Mouse (Mus musculus) T-helper 17 cell (primary cell): ENCODE measurements around the gene Gmfb.

Experiments used
- in situ Hi-C, 2 experiments: fragments of 300-600 bp; cut with MboI, MseI; formaldehyde crosslinking; loops; 1 replicate in 1 of 2; 2 replicates in 1 of 2; pipeline ENCODE4 v1.15.1; 2025; ENCODE audit warnings: high pct_unique_total_duplicates in 2 of 2

The Gmfb gene

DNA sequence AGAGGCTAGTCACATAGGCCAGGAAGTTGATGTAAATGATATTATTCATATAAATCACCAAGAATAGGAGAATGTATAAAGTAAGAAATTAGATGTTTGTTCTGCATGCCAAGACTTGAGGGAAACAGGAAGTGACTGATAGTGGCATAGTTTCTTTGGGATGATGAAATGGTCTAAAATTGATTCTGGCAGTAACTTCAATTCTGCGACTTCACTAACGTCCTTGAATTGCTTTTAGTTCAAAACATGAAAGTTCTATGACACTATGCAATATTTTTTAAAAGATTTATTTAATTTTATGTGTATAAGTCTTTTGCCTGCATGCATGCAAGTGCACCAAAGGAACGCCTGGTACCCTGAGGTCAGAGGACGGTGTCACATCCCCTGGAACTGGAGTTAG, 18.8 kb downstream of the Gmfb start:
- in situ Hi-C loops = no loop called here

DNA sequence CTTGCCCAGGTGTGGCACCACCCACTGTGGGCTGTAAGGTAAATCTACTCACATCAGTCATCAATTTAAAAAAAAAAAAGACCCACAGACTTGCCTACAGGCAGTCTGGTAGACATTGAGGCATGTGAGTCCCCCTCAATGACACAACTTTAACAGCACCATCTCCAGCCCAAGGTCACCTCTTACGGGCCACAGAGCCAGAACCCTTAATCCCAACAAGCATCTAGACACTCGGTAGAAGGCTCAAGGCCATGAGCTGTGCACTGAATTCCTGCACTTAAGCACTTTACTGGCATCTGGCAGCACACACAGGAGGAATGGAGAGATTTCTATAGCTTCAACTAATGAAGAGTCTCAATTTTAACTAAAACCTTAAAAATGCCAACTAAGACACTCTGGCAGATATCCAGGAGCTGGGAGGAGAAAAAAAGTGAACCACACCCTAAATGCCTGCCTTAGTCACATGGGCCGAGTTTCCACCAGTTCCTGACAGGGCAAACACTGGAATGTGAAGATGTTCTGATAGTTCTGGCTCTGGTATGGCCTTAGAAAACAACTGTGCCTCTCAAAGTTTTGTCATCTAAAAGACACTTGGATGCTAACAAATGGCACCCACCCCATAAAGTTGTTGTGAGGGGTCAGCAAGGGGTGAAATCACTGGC, 21.2 kb downstream of the Gmfb start:
- in situ Hi-C loops = no loop called here

DNA sequence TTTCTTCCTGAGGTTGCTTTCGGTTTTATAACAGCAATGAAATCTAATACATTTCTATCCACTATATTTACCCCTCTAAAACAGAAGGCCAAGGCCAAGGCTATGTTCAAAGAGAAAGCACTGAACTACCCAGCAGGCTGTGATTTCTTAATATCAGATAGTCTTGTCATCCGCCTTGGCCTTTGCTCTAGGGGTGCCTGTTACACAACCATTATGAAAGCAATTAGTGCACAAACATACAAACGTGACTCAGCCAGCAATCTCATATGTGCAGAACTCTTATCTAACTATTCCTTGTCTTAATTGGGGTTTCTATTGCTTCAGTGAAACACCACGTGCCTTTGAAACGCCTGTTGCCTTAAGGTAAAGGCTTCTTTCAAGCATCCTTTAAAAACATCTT, 27.9 kb downstream of the Gmfb start:
- in situ Hi-C loops = no loop called here

DNA sequence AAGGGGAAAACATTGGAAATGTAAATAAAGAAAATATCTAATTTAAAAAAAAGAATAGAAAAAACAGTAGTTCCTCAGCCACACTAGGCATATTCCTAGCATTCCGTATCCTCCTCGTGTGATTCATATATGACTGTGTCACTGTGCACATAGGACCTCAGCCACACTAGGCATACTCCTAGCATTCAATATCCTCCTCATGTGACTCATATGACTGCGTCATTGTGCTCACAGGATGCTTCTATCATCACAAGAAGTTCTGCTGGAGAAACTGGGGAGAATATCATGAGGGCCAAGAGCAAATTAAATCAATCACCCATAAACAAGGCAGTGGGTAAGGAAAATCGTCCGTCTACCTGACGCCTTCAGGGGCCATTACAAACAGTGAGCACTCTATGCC, 31.3 kb downstream of the Gmfb start:
- in situ Hi-C loops = no loop called here

DNA sequence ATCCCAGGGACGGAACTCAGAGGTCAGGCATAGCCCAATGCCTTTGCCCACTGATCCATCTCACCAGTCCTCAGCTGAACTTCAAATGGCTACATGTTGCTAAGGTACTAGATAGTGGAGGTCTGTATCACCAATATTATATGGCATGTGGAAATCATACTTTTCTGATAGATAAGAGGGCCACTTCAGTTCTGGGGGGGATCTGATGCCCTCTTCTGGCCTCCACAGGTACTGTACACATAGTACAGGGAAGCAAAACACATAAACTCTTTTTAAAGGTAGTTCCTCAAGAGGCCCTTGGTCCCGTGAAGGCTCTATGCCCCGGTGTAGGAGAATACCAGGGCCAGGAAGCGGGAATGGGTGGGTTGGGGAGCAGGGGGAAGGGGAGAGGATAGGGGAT, 31.7 kb downstream of the Gmfb start:
- in situ Hi-C loops = no loop called here

DNA sequence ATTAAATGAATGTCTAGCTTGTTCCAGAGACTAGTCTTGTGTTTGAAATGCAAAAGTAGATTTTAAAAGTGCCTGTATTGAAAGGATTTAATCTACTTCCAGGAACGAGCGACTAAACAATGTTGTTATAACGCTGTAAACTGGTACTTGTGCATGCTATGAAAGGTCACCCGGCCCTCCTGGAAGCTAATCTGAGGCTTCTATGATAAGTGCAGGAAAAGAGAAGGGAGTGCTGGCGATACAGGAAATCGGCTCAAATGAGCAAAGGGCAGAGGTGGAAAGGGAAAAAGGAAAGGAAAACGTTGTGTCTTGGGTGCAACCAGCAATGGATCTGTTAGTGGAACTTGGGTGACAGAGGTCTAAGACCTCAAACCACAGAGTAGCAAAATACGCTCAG, 33.5 kb downstream of the Gmfb start:
- in situ Hi-C loops = loop anchor here in 1 of 2 experiments (5.0 kb wide), 1 partner anchor 99 kb away; no protein-coding TSS in a partner anchor

DNA sequence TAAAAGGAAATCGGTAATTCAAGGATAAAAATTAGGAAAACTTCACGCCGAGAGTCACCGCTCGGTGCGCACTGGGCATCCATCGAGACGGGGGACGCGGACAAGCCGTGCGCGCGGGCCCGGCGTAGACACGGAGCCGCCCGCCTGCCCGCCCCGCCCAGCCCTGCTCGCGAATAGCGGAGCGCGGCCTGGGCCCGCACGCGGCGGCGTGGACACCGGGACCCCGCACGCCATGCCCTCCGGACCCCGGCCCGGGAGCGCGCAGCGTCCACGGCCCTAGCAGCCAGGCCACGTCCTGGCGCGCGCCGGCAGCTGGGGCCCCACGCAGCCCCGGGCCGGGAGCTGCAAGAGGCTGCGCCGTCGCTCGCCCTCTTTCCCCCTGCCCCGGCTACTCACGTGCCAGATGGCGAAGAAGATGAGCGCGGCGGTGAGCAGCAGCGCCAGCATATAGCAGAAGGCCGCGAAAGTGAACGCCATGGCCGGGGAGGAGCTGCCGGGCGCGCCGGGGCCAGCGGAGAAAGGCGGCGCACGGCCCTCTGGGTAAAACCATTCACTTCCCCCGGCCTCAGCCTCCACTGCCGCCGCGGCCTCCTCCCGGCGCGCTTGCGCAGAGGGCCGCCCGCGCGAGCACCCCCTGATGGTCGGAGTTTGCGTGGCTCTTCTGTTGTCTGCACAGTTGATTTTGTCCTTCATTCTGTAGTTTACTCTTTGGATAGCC, 34.1 kb downstream of the Gmfb start, which contains the start of gene Cnih1:
Gene Cnih1, minus strand, starts transcription at position 625 of the 718 bp plus-strand sequence.
- in situ Hi-C loops = loop anchor here in 1 of 2 experiments (5.0 kb wide), 1 partner anchor 99 kb away; no protein-coding TSS in a partner anchor

DNA sequence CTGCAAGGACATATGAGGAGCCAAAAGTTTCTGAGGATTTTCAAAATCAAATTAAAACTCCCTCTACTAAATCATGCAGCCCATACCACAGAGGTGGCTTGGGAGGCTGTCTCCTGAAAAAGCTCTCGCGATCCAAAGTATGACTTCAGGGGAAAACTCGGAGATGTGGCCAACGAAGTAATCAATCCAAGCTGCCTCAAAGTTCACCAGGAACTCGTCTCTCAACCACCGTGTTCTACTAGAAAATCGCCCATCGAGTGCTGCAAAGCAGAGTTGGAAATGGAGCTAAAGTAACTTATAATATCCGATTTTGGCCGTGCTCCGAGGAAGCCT, 34.6 kb downstream of the Gmfb start:
- in situ Hi-C loops = loop anchor here in 1 of 2 experiments (5.0 kb wide), 1 partner anchor 100 kb away; no protein-coding TSS in a partner anchor

DNA sequence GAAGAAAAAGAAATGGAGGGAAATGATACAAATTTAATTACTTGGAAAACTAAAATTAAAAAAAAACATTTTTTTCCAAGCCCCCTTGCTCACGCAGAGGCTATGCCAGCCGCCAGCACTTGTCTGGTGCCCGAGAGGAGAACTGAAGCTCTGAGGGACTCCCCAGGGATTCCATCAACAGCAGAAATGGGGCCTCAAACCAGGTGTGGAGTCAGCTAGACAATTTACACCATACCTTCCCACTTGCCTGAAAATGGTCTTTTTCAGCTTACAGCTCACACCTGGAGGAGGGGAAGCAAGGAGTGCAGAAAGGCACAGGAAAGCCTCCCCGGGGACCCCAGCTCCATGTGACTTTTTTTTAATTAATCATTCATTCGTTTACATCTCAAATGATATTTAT, 36.8 kb downstream of the Gmfb start:
- in situ Hi-C loops = loop anchor here in 1 of 2 experiments (5.0 kb wide), 1 partner anchor 102 kb away; no protein-coding TSS in a partner anchor

DNA sequence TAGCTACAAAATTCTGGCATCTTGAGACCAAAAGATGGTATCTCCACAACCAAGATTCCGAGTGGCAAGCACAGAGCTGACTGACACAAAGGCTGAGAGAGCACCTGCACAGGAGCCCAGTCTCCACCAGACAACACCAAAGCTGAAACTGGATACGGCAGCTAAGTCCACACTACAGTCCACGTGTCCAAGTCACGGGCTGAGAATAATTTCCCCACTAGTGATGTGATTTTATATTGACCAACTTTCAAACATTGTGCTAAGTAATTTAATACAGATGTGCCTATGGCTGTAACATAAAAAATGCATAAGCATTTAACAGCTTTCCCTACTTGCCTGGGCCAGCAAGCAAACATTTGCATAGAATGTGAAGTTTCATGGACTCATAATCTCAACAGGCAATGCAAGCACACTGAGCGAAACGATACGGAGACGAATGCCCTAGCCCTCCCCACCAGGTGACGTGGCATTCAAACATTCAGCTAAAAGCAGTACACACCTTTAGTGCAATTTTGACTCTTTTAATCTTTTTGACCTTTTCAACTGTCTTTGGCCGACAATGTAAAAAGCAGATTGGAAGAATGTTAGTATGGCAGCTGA, 38.6 kb downstream of the Gmfb start:
- in situ Hi-C loops = no loop called here

DNA sequence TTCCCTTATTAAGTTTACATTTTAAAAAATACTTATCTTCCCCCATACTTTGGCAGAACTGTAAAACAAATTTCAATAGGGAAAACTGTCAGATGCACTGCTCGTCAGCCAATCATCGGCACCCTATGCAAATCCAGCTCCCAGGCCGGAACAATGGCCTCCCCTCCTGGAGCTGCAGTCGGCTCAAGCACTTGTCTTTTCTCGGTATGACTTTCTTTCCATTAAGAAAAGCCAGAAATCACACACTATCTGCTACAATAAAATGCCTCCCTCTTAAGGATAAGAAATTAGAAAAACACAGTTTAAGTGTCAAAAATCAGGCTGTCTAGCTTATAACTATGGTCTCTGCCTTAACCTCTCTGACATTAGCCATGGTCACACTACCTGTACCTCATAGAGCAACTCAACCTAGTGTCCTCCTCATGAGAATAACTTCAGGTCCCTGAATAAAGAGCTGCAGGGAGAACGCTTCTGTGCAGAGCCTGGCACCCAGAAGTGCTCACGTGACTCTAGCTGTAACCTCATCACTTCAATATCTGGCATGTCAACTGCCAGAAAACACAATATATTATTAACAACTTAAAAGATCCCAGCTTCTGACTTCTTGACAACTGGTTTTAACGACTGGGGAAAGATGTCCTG, 39.7 kb downstream of the Gmfb start:
- in situ Hi-C loops = no loop called here

DNA sequence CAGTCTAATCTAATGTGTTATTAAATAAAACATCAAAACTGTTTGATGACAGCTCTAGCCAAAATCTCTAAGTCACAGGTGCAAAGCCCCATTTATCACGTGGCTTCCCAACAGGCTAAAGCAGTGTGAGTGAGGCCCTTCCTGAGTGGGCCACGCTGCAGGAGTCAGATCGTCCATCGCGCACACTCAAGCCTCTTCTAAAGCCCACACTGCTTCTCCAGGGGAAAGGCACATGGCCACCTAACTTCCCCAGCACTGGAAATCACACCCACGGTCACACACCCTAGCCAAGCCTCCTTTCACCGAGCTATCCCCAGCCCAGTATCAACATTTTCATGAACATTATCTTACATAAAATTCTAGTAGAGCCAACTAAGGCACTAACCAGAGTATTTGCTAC, 41.0 kb downstream of the Gmfb start:
- in situ Hi-C loops = no loop called here

DNA sequence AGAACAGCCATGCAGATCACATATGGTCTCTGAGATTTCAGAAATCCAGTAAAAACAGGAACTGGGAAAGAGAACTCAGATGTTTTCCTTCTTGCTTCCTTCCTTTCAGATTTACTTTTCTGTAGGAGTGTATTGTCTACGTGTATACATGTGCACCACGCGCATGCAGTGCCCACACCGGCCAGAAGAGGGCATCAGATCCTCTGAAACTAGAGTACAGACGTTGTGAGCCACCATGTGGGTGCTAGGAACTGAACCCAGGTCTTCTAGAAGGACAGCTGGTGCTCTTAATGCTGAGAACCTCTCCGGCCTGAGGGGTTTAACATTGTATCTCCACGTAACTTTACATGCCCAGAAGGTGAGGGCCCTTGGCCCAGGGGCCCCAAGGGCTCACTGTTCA, 42.8 kb downstream of the Gmfb start:
- in situ Hi-C loops = no loop called here

DNA sequence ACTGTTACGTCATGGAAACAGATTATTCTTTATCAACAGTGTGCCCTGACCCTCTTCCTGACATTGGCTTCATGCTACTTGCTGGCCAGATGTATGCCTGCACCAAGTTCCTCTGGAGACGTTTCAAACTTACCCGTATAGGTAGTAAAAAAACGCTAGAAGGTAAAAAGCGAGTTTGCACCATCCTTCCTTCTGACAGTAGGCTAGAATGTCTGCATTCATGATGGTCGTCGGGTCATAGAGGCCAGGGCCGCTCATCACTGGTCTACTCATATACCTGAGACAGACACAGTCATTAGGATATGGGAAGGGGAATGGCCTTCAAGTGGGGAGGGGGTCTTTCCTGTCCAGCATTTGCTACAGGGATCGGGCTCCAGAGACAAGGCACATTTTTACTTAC, 43.3 kb downstream of the Gmfb start:
- in situ Hi-C loops = no loop called here

DNA sequence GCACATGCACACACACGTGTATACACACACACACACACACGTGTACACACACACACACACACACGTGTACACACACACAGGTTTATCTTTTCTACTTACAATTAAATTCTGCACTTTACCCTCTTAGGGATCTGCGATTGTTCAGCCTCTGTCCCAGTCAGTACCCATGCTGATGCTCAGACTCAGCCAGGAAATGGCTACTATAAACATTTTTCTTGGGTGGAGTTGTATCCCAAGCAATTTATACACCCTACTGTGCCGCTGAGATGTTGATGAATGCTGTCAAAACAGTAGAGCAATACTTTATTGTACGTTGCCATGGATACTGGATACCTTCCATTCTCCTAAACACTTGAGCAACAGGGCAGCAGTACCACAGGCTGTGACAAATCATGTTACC, 52.0 kb downstream of the Gmfb start:
- in situ Hi-C loops = loop anchor here in 1 of 2 experiments (25.0 kb wide), 2 partner anchors 1433 to 1783 kb away; partner anchors contain the start of genes Psmc6 and Ptger2

DNA sequence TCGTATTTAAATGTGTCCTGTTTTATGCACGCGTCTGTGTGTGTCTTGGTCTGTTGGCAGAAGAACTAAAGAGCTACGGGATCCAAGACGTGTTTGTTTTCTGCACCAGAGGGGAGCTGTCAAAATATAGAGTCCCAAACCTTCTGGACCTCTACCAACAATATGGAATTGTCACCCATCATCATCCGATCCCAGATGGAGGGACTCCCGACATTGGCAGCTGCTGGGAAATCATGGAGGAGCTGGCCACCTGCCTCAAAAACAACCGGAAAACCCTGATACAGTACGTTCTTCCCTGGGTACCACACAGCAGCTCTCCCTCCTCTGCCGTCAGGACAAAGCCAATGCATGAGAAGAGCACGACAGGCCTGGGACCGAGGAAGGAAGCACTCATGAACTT, 54.9 kb downstream of the Gmfb start:
- in situ Hi-C loops = loop anchor here in 1 of 2 experiments (10.0 to 25.0 kb wide), 3 partner anchors 1430 to 1780 kb away; partner anchors contain the start of genes Psmc6, Ptger2 and Tmem260

DNA sequence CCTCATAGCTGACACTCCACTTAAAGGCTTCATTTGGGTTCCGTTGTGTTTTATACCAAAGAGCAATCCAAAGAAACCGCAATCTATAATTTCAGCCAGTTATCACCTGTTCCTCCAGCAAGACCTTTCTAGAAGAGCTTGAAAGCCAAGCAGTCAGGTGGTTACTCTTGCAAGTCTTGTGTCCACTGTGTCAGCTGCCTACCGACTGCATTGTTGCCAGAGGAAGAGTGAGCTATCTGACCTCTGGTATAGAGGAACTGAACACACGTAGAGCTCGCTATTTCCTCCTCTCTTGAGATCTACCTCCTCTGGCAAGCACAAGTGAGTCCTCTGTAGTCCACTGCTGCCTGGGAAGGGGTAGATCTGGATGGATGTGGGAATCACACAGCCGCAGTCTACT, 60.9 kb downstream of the Gmfb start:
- in situ Hi-C loops = loop anchor here in 1 of 2 experiments (10.0 to 25.0 kb wide), 3 partner anchors 1424 to 1774 kb away; partner anchors contain the start of genes Psmc6, Ptger2 and Tmem260

DNA sequence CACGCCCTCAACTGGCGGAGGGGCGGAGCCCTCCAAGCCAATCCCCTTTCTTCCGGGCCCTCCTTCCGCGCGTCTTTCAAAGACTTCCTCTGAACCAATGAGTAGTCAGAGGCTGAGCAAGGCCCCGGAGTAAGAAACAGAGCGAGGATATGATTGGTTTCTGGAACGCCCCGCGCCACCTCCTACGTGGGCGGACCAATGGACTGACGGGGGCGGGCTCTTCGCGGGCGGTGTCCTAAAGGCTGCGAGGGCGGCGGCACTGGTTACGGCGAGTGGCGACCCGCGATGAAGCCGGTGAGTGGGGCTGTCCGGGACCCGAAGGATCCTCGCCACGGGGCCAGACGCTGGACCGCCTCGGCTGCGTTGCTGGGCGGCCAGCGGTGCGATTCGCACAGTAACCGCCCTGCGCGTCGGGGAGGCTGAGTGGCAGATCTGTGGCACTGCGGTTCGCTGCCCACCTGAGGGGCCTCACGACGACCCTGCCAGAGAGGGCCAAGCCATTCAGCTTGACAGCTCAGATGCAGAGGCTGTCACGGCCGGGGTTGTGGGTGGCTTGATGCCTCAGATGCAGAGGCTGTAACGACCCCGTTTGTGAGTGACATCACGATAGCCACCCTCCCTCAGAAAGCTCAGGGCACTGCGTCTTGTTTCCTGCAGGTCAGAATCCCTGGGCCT, 61.5 kb downstream of the Gmfb start, which contains the start of gene Cdkn3:
Gene Cdkn3, plus strand, starts transcription at position 187 of the 675 bp plus-strand sequence.
- in situ Hi-C loops = loop anchor here in 1 of 2 experiments (10.0 to 25.0 kb wide), 3 partner anchors 1423 to 1773 kb away; partner anchors contain the start of genes Psmc6, Ptger2 and Tmem260

DNA sequence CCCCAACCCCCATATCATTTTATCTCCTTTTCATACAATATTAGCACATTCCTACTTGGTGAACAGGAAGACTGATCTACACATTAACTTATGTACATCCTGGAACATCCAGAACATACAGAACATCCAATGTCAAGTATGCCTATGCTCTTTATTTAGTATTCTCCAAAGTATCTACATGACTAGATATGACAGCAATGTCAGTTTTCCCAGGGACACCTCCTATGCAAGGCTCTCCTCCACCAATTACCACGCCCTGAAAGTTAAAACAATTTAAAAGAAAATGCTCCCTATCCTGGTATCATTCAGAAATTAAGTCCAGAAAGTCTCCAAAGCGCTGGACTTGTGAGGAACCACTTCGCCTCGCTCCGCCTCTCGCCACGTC, 62.1 kb downstream of the Gmfb start:
- in situ Hi-C loops = loop anchor here in 1 of 2 experiments (10.0 to 25.0 kb wide), 3 partner anchors 1423 to 1773 kb away; partner anchors contain the start of genes Psmc6, Ptger2 and Tmem260
